Mouse (Mus musculus): ENCODE results near the gene Uvrag. TPM values are rescaled to one million over a fixed set of nuclear protein-coding genes. Genes with fewer than 3 reads are reported as not detected.

Uvrag gene
- total RNA-seq, 2 experiments from 2014 or later: 6.6 to 8.5 TPM

DNA sequence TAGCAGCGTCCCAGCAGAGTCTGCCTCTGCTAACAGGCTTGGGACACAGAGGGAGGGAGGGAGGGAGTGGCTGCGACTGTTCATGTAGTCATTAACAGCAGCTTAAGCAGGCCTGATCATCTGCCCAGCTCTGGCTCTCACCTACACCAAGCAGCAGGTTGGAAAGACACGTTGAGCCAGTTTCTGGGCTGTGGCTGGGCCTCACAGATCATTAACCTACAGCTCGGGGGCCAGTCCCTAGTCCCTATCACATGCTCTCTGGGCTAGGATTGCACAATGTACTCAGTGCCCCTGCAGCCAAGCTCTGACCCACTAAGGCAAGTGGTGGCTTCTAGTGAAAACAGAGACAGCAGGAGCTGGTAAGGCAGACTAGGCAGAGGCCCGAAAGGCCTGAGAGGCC, 27.0 kb upstream of the Uvrag start:
- ATAC-seq (replicated peaks; ENCODE audit: low FRiP score, poor library complexity, severe bottlenecking): no peak

- ATAC-seq (replicated peaks; ENCODE audit: low FRiP score, poor library complexity, severe bottlenecking): no peak
Observed at GRCm38 (mm10) chr7:99166159-99166558, 25.2 kb upstream of the Uvrag start.

DNA sequence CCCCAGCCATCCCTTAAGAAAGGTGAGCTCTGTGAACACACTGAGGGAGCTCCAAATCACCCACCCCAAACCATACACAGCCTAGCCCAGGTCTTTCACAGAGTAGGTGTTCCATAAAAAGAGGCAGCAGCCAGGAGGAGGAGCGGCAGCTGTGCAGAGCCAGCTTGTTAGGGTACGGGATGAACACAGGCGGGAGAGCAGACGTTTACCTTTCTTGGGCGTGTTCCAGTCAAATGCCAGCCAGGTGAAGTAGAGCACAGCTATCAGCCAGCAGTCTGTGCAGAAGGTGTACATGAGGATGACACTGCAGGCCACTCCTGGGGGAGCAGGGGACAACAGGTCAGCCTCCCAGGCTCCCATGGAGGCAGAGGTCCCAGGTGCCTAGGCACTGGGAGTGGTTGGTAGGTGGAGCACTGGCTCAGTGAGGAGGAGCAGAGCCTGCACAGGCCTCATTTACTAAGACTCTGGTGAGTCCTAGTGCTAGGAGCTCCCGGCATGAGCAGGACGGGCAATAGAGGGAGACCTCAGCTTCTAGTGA, 24.0 kb upstream of the Uvrag start:
- no peak for ATAC-seq (replicated peaks; ENCODE audit: low FRiP score, poor library complexity, severe bottlenecking)

DNA sequence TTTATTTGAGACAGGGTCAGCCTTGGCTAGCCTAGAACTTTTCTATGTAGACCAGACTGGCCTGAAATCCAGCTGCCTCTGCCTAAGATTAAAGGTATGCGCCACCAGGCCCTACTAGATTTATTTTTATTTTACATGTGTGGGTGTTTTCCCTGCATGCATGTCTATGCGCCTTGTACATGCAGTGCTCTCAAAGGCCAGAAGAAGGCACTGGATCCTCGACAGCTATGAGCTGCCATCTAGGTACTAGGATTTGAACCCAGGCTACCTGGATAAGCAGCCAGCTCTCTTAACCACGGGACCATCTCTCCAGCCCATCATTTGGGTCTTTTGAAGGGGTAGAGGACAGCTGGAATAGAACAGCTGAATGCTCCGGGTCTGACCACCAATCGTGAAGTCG, 21.5 kb upstream of the Uvrag start:
- no peak for ATAC-seq (replicated peaks; ENCODE audit: low FRiP score, poor library complexity, severe bottlenecking)

DNA sequence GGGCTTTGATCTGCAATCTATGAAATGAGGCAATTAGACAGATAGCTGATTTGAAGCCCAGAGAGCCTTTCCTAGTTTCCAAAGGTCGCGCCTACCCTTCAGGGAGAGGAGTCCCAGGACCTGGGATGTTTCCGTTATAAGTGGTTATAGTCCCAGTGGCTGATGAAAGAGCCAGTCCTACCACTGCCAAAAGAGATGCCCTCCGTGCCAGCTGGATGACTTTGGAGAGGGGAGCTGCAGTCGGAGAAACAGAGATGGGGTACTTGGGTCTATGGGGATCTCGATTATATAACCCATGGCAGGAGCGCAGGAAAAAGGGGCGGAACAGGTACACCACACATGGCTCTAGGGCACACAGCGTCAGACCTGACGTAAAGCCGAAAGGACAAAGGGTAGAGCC, 21.0 kb upstream of the Uvrag start:
- ATAC-seq (replicated peaks; ENCODE audit: low FRiP score, poor library complexity, severe bottlenecking): no peak

- ATAC-seq (replicated peaks; ENCODE audit: low FRiP score, poor library complexity, severe bottlenecking): no peak
Observed at GRCm38 (mm10) chr7:99161529-99161928, 20.6 kb upstream of the Uvrag start.

- no peak for ATAC-seq (replicated peaks; ENCODE audit: low FRiP score, poor library complexity, severe bottlenecking)
Observed at GRCm38 (mm10) chr7:99160995-99161394, 20.1 kb upstream of the Uvrag start.

DNA sequence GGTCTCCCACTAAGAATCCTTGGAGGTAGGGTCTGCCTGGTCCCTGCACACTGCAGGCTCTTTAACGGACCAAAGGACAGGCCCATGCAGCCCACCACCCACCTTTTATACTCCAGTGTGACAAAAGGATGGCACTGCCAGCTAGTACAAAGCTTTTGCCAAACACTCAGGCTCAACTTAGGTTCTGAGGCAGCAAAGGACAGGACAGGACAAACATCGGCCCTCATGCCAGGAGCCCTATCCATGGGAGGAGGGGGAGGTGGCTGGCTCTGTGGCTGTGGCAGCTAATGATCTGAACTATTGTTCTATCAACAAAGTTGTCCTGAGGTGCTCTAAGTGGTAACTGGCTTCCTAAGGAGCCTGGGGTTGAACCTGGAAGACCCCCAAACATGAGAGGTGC, 18.5 kb upstream of the Uvrag start:
- ATAC-seq (replicated peaks; ENCODE audit: low FRiP score, poor library complexity, severe bottlenecking): no peak

DNA sequence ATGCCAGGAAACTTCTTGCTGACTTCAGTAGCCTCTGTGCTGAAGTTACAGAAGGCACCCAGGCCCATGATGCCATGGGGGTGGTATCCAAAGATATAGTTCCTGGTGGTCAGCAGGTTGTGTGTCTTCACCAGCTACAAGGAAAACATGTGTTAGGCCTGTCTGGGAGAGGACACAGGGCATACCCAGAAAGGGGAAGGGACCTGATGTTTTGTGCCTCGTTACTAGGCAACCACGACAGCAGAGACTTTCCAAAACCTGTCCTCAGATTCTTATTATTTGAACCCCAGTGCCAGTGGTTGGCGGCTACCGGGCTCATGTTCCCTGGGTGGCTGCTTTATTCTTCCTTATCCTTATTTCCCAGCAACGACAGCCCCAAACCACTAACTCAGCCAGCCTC, 18.0 kb upstream of the Uvrag start:
- no peak for ATAC-seq (replicated peaks; ENCODE audit: low FRiP score, poor library complexity, severe bottlenecking)

DNA sequence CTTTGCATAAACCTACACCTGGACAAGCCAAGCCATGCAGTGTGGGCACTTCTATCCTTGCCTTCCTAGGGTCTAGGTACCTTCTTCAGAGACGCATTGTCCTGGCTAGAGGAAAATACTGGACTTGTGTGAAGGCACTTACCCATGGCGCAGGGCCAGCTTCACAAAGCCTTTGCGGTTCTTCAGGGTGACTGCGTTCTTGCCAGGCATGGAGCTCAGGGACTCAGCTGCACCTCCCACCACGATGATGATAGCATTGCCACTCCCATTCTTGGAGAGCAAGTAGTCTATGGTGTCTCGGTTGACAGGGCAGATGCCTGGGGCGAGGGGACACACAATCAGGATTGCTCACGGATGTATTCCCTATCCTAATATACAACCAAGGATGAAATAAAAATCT, 17.1 kb upstream of the Uvrag start:
- ATAC-seq (replicated peaks; ENCODE audit: low FRiP score, poor library complexity, severe bottlenecking): no peak

- ATAC-seq (replicated peaks; ENCODE audit: low FRiP score, poor library complexity, severe bottlenecking): no peak
Observed at GRCm38 (mm10) chr7:99156737-99157136, 15.8 kb upstream of the Uvrag start.

GRCm38 (mm10) chr7:99155311-99156289, 14.7 kb upstream of the Uvrag start:
- no peak for ATAC-seq (replicated peaks; ENCODE audit: low FRiP score, poor library complexity, severe bottlenecking)

DNA sequence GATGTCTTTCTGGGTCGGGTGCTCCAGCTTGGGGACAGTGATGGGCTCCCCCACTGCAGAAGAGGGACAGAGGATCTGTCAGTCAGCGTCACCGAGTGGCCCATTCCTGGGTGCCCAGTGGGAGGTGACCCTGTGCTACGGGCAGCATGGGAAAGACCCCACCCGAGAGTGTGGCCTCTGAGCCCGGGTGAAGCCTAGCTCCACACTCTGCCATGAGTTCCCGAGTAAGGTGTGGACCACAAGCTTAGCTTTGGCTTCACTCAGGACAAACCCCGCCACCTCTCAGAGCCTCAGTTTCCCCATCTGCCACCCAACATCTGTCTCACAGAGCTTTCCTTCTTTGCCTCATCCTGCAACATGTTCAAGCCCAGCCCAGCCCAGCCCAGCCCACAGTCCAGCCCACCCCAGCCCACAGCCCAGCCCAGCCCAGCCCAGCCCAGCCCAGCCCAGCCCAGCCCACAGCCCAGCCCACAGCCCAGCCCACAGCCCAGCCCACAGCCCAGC, 13.8 kb upstream of the Uvrag start:
- ATAC-seq (replicated peaks; ENCODE audit: low FRiP score, poor library complexity, severe bottlenecking): no peak

- no peak for ATAC-seq (replicated peaks; ENCODE audit: low FRiP score, poor library complexity, severe bottlenecking)
Observed at GRCm38 (mm10) chr7:99153686-99154202, 12.8 kb upstream of the Uvrag start.

GRCm38 (mm10) chr7:99152756-99153155, 11.8 kb upstream of the Uvrag start:
- ATAC-seq (replicated peaks; ENCODE audit: low FRiP score, poor library complexity, severe bottlenecking): no peak

GRCm38 (mm10) chr7:99151342-99151741, 10.4 kb upstream of the Uvrag start:
- ATAC-seq (replicated peaks; ENCODE audit: low FRiP score, poor library complexity, severe bottlenecking): peak; percentile 94

- no peak for ATAC-seq (replicated peaks; ENCODE audit: low FRiP score, poor library complexity, severe bottlenecking)
Observed at GRCm38 (mm10) chr7:99149017-99149416, 8.1 kb upstream of the Uvrag start.

- ATAC-seq (replicated peaks; ENCODE audit: low FRiP score, poor library complexity, severe bottlenecking): no peak
Observed at GRCm38 (mm10) chr7:99147494-99147893, 6.6 kb upstream of the Uvrag start.

GRCm38 (mm10) chr7:99146906-99147305, 6.0 kb upstream of the Uvrag start:
- ATAC-seq (replicated peaks; ENCODE audit: low FRiP score, poor library complexity, severe bottlenecking): no peak

GRCm38 (mm10) chr7:99146011-99146410, 5.1 kb upstream of the Uvrag start:
- no peak for ATAC-seq (replicated peaks; ENCODE audit: low FRiP score, poor library complexity, severe bottlenecking)

DNA sequence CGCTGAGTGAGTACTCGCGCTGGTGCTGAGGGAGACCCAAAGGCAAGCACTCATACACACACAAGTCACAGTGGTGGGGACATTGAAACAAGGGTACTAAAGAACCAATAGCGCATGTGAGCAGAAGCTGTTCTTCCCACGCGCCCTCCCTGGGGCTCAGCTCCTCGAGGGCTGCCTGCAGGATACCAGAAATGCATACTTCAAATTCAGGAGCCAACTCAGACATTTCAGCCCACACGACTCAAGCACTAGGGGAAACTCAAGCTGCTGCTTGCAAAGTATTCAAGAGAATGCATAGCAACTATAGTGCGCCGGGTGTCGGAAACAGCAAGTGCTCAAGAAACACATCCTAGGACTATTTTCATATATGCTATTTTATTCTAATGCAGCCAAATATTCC, 3.7 kb upstream of the Uvrag start:
- ATAC-seq (replicated peaks; ENCODE audit: low FRiP score, poor library complexity, severe bottlenecking): no peak
